Mouse (Mus musculus): ENCODE data around the gene Spata20.
A peak's percentile ranks its signal among the peaks of the same experiment; 100 is the strongest.

Gene Spata20

DNA sequence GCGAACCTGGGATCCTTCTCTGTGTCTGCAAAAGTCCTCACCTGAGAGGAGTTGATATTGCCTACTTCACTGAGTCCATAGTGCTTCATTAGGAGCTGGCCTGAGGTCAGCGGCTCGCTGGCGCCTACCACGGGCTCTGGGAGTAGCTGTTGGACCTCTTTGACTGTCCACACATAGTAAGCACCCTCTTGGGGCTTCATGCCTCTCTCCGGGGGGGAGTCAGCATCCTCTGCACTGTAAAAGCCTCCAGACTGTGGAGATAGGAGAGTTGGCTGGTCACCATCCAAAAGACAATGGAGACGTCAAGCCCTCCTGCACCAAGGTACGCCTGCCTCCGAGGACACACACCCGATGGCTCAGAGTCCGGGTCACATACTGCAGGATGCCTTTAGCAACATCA, 3.2 kb downstream of the Spata20 start:
- no peak for DNase-seq (ENCODE audit: low read depth, low spot score)

GRCm38 (mm10) chr11:94481963-94482362, 4.0 kb downstream of the Spata20 start:
- DNase-seq (ENCODE audit: low read depth, low spot score) = no peak

- no peak for DNase-seq (ENCODE audit: low read depth, low spot score)
Observed at GRCm38 (mm10) chr11:94480382-94480781, 5.6 kb downstream of the Spata20 start.

- no peak for DNase-seq (ENCODE audit: low read depth, low spot score)
Observed at GRCm38 (mm10) chr11:94477651-94478050, 8.3 kb downstream of the Spata20 start.

- DNase-seq (ENCODE audit: low read depth, low spot score) = no peak
Observed at GRCm38 (mm10) chr11:94475722-94476121, 10.3 kb downstream of the Spata20 start.

DNA sequence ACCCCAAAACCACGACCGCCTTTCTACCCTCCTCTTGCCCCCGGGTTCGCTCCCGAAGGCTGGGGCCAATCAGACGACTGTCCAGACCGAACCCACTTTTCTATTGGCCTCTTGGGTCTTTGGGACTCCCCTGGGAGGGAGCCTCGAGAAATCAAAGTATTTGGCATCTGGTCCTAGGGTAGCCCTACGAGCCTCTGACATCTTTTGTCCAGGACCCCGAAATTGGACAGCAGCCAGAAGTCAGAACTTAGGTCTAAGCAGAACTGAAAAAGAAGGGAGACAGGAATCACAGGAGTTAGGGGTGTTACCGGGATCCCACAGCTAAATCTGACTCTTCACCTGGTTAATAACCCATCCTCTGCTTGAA, 11.5 kb downstream of the Spata20 start:
- no peak for DNase-seq (ENCODE audit: low read depth, low spot score)

GRCm38 (mm10) chr11:94473707-94474543, 12.1 kb downstream of the Spata20 start, which contains the start of gene Cacna1g:
TSS of gene Cacna1g (minus strand) at chr11:94474198.
- peak; percentile 75 for DNase-seq (ENCODE audit: low read depth, low spot score)

DNA sequence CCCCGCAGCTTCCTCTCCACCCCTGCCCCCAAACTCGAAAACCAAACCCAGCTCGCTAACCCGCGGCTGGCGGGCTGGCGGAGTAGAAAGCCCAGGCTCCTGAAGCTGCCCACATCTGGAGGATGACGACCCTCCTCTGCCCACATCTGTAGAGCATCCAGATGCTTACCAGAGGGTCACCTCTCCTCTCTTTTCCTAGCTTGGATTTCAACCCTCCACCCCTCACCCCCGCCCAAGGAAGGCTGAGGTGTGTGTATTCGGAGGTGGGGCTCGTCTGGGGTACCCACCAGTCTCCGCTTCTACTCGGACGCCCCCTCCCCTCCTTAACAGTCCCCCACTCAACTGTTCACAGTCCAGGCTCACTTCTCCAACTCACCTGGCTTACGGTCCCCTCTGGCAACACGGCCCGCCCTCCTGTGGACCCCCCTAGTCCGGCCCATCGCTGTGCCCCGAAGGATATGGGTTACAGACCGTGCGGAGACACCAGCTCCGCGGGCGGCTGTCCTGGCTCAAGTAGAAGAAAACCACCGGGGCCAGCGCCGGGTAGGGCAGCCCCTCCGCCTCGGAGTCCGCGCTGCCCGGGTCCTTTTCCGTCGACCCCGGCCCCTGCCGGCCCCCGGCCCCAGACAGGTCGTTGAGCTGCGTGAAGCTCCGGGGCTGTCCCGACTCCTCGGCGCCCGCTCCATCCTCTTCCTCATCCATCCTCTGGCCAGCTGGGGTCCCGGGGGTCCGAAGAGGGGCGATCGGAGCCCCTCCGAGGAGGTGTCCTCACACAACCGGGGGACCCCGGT, 12.9 kb downstream of the Spata20 start:
- no peak for DNase-seq (ENCODE audit: low read depth, low spot score)

- no peak for DNase-seq (ENCODE audit: low read depth, low spot score)
Observed at GRCm38 (mm10) chr11:94472585-94472915, 13.4 kb downstream of the Spata20 start.

GRCm38 (mm10) chr11:94471740-94472584, 14.0 kb downstream of the Spata20 start:
- no peak for DNase-seq (ENCODE audit: low read depth, low spot score)

GRCm38 (mm10) chr11:94470391-94470790, 15.6 kb downstream of the Spata20 start:
- no peak for DNase-seq (ENCODE audit: low read depth, low spot score)

DNA sequence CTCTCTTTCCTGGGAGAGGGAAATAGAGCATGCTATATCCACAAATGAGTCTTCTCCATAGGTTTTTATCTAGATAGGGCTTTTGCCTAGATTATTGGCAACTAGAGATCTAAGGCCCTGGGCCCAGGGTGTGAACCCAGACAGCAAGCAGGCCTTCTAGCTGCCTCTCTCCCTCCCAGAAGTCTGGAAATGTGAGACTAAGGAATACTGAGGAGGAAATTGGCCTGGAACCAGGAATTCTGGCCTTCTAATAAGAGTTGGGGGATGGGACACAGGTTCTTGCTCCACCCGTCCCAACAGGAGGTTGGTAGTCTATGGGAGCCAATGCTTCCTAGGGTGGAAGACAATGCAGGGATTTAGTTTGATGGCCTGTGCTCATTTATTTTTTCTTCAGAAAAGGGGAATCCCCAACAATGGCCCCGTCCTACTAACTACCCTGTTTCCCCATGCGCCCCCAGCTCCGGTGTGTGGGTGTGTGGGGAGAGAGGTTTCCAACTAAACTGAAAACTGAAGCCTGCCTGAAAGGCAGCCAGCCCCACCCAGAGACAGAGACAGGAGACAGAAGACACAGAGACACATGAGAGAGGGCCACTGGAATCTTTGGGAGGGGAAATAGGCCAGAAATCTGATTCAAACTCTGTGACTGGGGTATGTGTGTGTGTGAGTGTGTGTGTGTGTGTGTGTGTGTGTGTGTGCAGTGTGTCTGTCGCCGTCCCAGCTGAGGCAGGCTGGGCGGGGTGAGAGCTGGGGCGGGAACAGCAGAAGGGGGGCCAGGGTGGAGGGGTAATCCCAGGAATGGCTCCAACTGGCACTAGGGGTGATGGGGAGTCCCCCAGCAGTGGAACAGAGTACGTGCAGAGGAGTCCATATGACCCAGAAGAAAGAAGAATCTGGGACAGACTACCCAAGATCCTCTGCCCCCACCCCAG, 16.6 kb downstream of the Spata20 start:
- no peak for DNase-seq (ENCODE audit: low read depth, low spot score)

GRCm38 (mm10) chr11:94468582-94469064, 17.4 kb downstream of the Spata20 start:
- DNase-seq (ENCODE audit: low read depth, low spot score) = peak; percentile 95

DNA sequence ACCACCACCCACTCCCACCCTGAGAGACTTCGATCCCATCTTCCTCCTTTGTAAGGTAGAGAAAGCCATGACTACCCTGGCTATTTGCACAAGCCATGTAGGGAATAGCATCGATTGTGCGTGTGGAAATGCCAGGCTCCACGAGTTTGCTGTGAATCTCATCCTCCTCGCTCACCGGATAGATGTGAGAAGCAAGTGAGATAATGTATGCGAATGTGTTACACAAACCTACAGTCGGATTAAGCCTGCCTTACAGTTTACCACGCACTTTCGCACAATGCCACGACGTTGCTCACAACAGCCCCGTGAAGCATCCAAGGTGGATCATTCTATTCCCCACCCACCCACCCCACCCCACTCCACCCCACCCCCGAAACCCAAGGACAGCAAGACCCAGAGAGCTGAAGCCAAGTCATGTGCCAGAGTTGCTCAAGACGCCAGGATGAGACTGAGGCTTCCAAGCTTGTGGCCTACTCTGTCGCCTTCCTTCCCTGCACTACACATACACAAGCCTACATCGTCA, 19.6 kb downstream of the Spata20 start:
- DNase-seq (ENCODE audit: low read depth, low spot score) = no peak

- DNase-seq (ENCODE audit: low read depth, low spot score) = no peak
Observed at GRCm38 (mm10) chr11:94464170-94464569, 21.8 kb downstream of the Spata20 start.

DNA sequence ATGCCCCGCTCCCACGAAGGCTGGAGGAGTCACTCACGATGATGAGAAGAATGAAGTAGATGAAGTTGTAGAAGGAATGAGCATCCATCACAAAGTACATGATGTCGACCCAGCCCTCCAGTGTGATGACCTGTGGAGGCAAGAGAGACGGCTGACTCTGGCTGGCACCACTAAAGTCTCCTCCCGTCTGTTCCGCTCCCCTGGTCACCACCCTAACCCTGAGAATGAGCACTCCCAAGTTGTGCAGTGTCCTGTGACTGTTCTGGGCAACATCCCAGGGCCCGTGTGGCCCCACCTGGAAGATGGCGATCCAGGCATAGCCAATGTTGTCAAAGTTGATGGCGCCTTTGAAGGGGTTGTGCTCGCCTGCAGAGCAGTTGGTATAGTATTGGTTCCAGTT, 24.1 kb downstream of the Spata20 start:
- no peak for DNase-seq (ENCODE audit: low read depth, low spot score)

DNA sequence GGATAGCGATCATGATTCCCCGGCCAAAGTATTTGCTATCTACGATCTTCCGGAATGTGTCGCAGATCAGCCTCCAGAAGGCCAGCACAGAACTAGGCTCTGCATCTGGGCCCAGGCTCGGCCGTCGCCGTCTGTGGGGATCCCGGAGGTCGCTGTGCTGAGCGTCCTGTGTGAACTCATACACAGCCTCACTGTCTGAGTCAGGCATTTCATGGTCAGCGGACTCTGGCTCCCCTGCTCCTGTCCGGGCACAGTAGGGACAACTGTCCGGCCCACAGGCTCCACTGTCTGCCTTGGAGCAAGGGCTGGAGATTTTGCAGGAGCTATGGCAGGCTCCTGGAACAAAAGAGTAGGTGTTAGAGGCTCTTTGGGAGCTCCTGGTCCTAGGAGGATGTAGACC, 29.0 kb downstream of the Spata20 start:
- no peak for DNase-seq (ENCODE audit: low read depth, low spot score)

DNA sequence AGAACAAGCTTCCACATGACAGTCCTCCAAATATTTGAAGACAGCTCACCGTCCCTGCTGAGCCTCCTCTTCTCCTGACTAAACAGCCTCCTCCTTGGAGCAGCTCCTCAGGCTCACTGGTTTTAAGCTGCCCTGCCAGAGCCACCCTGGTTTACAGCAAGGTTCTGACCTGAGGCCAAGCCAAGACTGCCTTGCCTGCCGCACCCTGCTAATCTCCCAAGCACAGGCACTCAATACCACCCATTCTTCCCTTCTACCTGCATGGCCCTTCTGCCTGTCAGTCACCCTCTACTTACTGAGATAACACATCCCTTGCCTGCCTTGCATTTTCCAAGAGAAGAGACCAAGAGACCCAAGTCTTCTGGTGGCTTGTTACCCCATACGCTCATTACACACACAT, 29.6 kb downstream of the Spata20 start:
- DNase-seq (ENCODE audit: low read depth, low spot score) = no peak

- no peak for DNase-seq (ENCODE audit: low read depth, low spot score)
Observed at GRCm38 (mm10) chr11:94455161-94455820, 30.7 kb downstream of the Spata20 start.

DNA sequence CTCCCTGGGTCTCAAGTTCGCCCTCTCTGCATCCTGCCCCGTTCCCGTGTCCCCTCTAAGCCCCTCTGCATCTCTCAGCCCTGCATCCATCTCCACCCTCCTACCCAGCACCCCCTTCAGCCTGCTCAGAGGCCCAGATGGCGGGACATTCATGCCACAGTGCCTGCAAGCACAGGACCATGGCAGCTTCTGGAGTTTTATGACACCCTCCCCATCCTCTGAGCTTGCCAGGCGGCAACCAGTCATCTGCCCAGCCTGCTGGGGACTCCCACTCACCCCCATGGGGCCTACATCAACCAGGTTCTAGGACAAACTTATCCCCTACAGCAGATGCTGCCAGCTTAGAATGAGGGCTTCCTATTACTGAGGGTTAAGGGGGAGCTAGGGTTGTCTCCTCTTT, 31.2 kb downstream of the Spata20 start:
- DNase-seq (ENCODE audit: low read depth, low spot score) = no peak
